Mouse (Mus musculus) kidney, postnatal 14 days (tissue): ENCODE results near the gene Elp6.

Experiments used
- DNase-seq: peaks from one replicate; pipeline ENCODE4 v3.0.0; 2022; ENCODE audit warnings: mixed read lengths

Gene Elp6

DNA sequence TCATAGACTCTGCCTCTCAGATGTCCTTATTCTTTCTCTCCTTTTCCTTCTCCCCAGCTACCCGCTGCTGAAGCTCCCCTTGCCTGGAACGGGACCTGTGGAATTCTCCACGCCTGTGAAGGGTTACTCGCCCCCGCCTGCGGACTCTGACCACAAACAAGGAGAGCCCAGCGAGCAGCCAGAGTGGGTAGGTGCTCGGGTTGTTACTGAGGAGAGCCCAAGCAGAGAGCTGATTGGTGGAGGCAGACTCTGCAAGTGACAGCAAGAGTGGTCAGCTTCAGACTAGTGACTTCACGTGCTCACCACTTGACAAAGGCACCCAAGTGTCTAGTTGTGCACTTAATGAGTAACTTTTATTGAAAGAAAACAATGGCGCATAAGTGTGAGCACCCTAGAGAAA lies 57.4 kb downstream of the Elp6 start:
- no peak for DNase-seq

DNA sequence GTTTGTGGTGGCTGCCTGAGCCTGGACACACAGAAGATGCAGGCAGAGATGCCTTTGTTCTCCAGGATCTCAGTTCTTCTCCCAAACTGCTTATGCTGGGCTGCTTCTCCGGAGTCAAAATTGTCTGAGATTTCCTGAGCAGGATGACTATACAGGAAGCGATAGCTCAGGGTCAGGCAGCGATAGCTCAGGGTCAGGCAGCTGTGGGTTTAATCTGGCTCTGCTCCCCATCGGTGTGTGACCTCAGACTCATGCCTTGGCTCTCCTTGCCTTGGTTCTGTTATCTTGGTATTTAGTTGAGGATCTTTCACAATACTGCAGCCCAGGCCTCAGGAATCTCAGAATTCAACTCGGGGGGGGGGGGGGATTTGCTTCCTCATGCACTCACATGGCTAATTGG lies 61.8 kb downstream of the Elp6 start:
- peak; percentile 54 for DNase-seq

DNA sequence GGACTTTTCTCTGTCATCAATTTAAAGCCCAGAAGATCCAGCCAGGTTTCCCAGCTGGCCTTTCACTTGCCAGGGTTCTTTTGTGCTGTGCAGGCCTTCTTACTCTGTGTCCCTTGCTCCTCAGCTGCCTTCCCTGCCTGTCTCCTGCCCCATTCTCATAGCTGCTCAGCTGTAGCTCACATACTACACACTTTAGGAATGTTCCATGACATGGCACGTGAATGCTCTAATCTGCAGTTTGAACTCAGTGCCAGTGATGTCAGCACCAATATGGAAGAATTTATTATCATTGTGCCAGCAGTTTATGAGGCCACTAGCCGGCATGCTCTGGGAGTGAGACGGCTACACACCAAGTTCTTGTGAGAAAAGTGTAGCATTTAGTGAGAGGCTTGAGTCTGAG lies 64.9 kb downstream of the Elp6 start:
- DNase-seq: no peak
